Mouse (Mus musculus) lung, postnatal 14 days (tissue): Measurements from ENCODE around the gene Camsap1.

Experiments used
- DNase-seq: peaks from one replicate; pipeline ENCODE4 v3.0.0; 2021

Gene Camsap1

GRCm38 (mm10) chr2:25879061-25879460 lies 104.0 kb downstream of the Camsap1 start:
- DNase-seq, result no peak

- no peak for DNase-seq
Measured at GRCm38 (mm10) chr2:25878516-25878915, 104.6 kb downstream of the Camsap1 start.

- no peak for DNase-seq
Measured at GRCm38 (mm10) chr2:25877736-25878268, 105.3 kb downstream of the Camsap1 start.

- no peak for DNase-seq
Measured at GRCm38 (mm10) chr2:25877250-25877735, 105.8 kb downstream of the Camsap1 start.
